Mouse (Mus musculus) midbrain, embryonic 14.5 days (tissue): ENCODE measurements around the gene Pde4a. TPM values are rescaled to one million over a fixed set of nuclear protein-coding genes. Genes with fewer than 3 reads are reported as not detected.

Source experiments
- ATAC-seq: fragments of 200-750 bp; cut with Nextera tagmentation; 2 replicates; pipeline ENCODE4 v1.8.0; 2017; ENCODE audit warnings: moderate number of reproducible peaks, moderate library complexity; ENCODE audit not compliant: low FRiP score, low TSS enrichment
- DNase-seq: peaks from one replicate; pipeline ENCODE4 v3.0.0-alpha.2; 2015
- H3K27ac ChIP-seq: fragments of 300-500 bp; sonication (generic); replicated peaks from 2 replicates; pipeline ENCODE4 v1.5.1; 2014; ENCODE audit warnings: mild to moderate bottlenecking, low read depth, low read length, moderate library complexity
- H3K27me3 ChIP-seq: fragments of 300-500 bp; sonication (generic); 2 replicates; pipeline ENCODE4 v1.6.1; 2014; ENCODE audit warnings: low read length, control low read depth, mixed read lengths; ENCODE audit not compliant: control insufficient read depth, insufficient read depth
- H3K36me3 ChIP-seq: fragments of 300-500 bp; sonication (generic); 2 replicates; pipeline ENCODE4 v1.6.1; 2014; ENCODE audit warnings: low read length, control low read depth; ENCODE audit not compliant: control insufficient read depth, insufficient read depth
- H3K4me1 ChIP-seq: fragments of 300-500 bp; sonication (generic); 2 replicates; pipeline ENCODE4 v1.6.1; 2014; ENCODE audit warnings: mild to moderate bottlenecking, antibody characterized with exemption, low read length, control low read depth; ENCODE audit not compliant: control insufficient read depth, insufficient read depth
- H3K4me2 ChIP-seq: fragments of 300-500 bp; sonication (generic); 2 replicates; pipeline ENCODE4 v1.6.1; 2014; ENCODE audit warnings: mild to moderate bottlenecking, low read length, moderate library complexity
- H3K4me3 ChIP-seq: fragments of 300-500 bp; sonication (generic); replicated peaks from 2 replicates; pipeline ENCODE4 v1.5.1; 2014; ENCODE audit warnings: low read depth, low read length
- H3K9ac ChIP-seq: fragments of 300-500 bp; sonication (generic); replicated peaks from 2 replicates; pipeline ENCODE4 v1.6.1; 2014; ENCODE audit warnings: mild to moderate bottlenecking, low read length, moderate library complexity
- H3K9me3 ChIP-seq: fragments of 300-500 bp; sonication (generic); 2 replicates; pipeline ENCODE4 v1.6.1; 2016; ENCODE audit warnings: low read length, control low read depth, mixed read lengths; ENCODE audit not compliant: control insufficient read depth
- WGBS: fragments of 180-500 bp; shearing (Covaris S2); extraction: QIAGEN DNeasy Blood & Tissue Kit; methylation state at CpG from one replicate; pipeline ENCODE4 v1.1.7; 2014; 5-methylcytosine and 5-hydroxymethylcytosine counted together
- polyA plus RNA-seq: library from polyadenylated mRNA; unstranded; fragments of >200 nt; fragmentation: Nextera tagmentation; extraction: Ambion mirVana; gene quantifications from 2 replicates; pipeline ENCODE4 v1.2.1, GENCODE M21; 2014

Gene Pde4a
- 28.4 and 32.3 TPM in 2 replicates for polyA plus RNA-seq

- H3K27ac ChIP-seq = no peak within 1 kb of the TSS
- H3K4me3 ChIP-seq = peak within 1 kb of the TSS; percentile 39
- H3K9me3 ChIP-seq = no peaks in the 10 kb centered on the region
- H3K9ac ChIP-seq = peak within 1 kb of the TSS; percentile 36; the same call in 1 of the 2 replicates
- H3K4me2 ChIP-seq = peak within 1 kb of the TSS; percentile 63
- H3K4me1 ChIP-seq = no peaks in the 10 kb centered on the region; the same call in 1 of the 2 replicates
- no peaks in the 10 kb centered on the region for H3K36me3 ChIP-seq
- WGBS = 1% methylated on average over 78 of the region's 86 CpGs
- H3K27me3 ChIP-seq = peaks cover 55% of the 10 kb centered on the region
- ATAC-seq = peak; percentile 32
- DNase-seq = peak; percentile 73
Observed at GRCm38 (mm10) chr9:21165041-21165951, at the start of gene Pde4a. Pde4a (plus strand) TSS chr9:21165714.

- Histone ChIP-seq H3K36me3 (peaks cover 22% of the 10 kb centered on the region), H3K4me1 (no peaks in the 10 kb centered on the region), H3K9ac (no peak overlapping the region), H3K4me3 (no peak overlapping the region), H3K4me2 (no peak overlapping the region), H3K27ac (no peak overlapping the region), H3K27me3 (no peaks in the 10 kb centered on the region), H3K9me3 (no peaks in the 10 kb centered on the region)
- WGBS = 88% methylated on average over 6 of the region's 6 CpGs
- no peak for ATAC-seq
- DNase-seq = no peak
Observed at GRCm38 (mm10) chr9:21117073-21117472, 48.4 kb upstream of the Pde4a start.

- ATAC-seq = no peak
- no peak overlapping the region for H3K4me3 ChIP-seq
- no peaks in the 10 kb centered on the region for H3K9me3 ChIP-seq
- H3K36me3 ChIP-seq = peaks cover 55% of the 10 kb centered on the region
- H3K4me1 ChIP-seq = no peaks in the 10 kb centered on the region
- no peak overlapping the region for H3K27ac ChIP-seq
- DNase-seq = no peak
- no peaks in the 10 kb centered on the region for H3K27me3 ChIP-seq
- 93% methylated on average over 16 of the region's 16 CpGs for WGBS
- no peak overlapping the region for H3K4me2 ChIP-seq
- H3K9ac ChIP-seq = no peak overlapping the region
Observed at GRCm38 (mm10) chr9:21121483-21121882, 44.0 kb upstream of the Pde4a start.

- Histone ChIP-seq H3K4me3 (no peak overlapping the region), H3K27ac (no peak overlapping the region), H3K4me2 (no peak overlapping the region), H3K9me3 (no peaks in the 10 kb centered on the region), H3K36me3 (peaks cover 66% of the 10 kb centered on the region), H3K27me3 (no peaks in the 10 kb centered on the region), H3K9ac (no peak overlapping the region), H3K4me1 (no peaks in the 10 kb centered on the region)
- WGBS = 80% methylated on average over 5 of the region's 5 CpGs
- DNase-seq = no peak
- no peak for ATAC-seq
Observed at GRCm38 (mm10) chr9:21124837-21125236, 40.7 kb upstream of the Pde4a start.

- ATAC-seq (no peak), DNase-seq (no peak)
- peaks cover 58% of the 10 kb centered on the region for H3K36me3 ChIP-seq
- no peaks in the 10 kb centered on the region for H3K9me3 ChIP-seq
- 93% methylated on average over 9 of the region's 9 CpGs for WGBS
- H3K4me3 ChIP-seq = no peak overlapping the region
- H3K27ac ChIP-seq = no peak overlapping the region
- H3K4me2 ChIP-seq = no peak overlapping the region
- H3K9ac ChIP-seq = no peak overlapping the region
- H3K27me3 ChIP-seq = no peaks in the 10 kb centered on the region
- H3K4me1 ChIP-seq = peaks cover 5% of the 10 kb centered on the region; the same call in 1 of the 2 replicates
Observed at GRCm38 (mm10) chr9:21125502-21126258, 39.8 kb upstream of the Pde4a start.

GRCm38 (mm10) chr9:21126259-21126627 is 39.3 kb upstream of the Pde4a start:
- ATAC-seq (no peak), DNase-seq (no peak)
- Histone ChIP-seq H3K4me3 (no peak overlapping the region), H3K27ac (no peak overlapping the region), H3K9me3 (no peaks in the 10 kb centered on the region), H3K27me3 (no peaks in the 10 kb centered on the region), H3K36me3 (peaks cover 52% of the 10 kb centered on the region), H3K9ac (no peak overlapping the region), H3K4me2 (no peak overlapping the region), H3K4me1 (peaks cover 5% of the 10 kb centered on the region; the same call in 1 of the 2 replicates)
- WGBS = 92% methylated on average over 2 of the region's 2 CpGs

GRCm38 (mm10) chr9:21131059-21131956 is 34.2 kb upstream of the Pde4a start, which contains the start of gene Tyk2:
Tyk2 (minus strand) TSS chr9:21131243.
- DNase-seq (peak; percentile 96), ATAC-seq (peak; percentile 98)
- H3K36me3 ChIP-seq = peaks cover 13% of the 10 kb centered on the region; the same call in 1 of the 2 replicates
- peak within 1 kb of the TSS; percentile 78 for H3K4me2 ChIP-seq
- peak within 1 kb of the TSS; percentile 60 for H3K4me3 ChIP-seq
- peak within 1 kb of the TSS; percentile 47 for H3K9ac ChIP-seq
- H3K9me3 ChIP-seq = no peaks in the 10 kb centered on the region
- H3K27me3 ChIP-seq = no peaks in the 10 kb centered on the region
- H3K27ac ChIP-seq = peak within 1 kb of the TSS; percentile 66; the same call in 1 of the 2 replicates
- 6% methylated on average over 37 of the region's 37 CpGs for WGBS
- peaks cover 5% of the 10 kb centered on the region; the same call in 1 of the 2 replicates for H3K4me1 ChIP-seq
